Mouse (Mus musculus) hindbrain, postnatal 0 days (tissue): ENCODE measurements around the gene Nme8. TPM values are rescaled to one million over a fixed set of nuclear protein-coding genes. Genes with fewer than 3 reads are reported as not detected.

Source experiments
- ATAC-seq: fragments of 200-750 bp; cut with Nextera tagmentation; 2 replicates; pipeline ENCODE4 v1.8.0; 2017; ENCODE audit warnings: mild to moderate bottlenecking, moderate TSS enrichment, moderate library complexity
- DNase-seq: peaks from one replicate; pipeline ENCODE4 v3.0.0-alpha.2; 2015; ENCODE audit warnings: low spot score
- H3K27ac ChIP-seq: fragments of 300-500 bp; sonication (generic); 2 replicates; pipeline ENCODE4 v1.5.1; 2014; ENCODE audit warnings: mild to moderate bottlenecking
- H3K27me3 ChIP-seq: fragments of 300-500 bp; sonication (generic); 2 replicates; pipeline ENCODE4 v1.6.1; 2014; ENCODE audit warnings: low read length, mixed read lengths; ENCODE audit not compliant: insufficient read depth
- H3K36me3 ChIP-seq: fragments of 300-500 bp; sonication (generic); 2 replicates; pipeline ENCODE4 v1.6.1; 2014; ENCODE audit warnings: low read length, mixed read lengths; ENCODE audit not compliant: insufficient read depth
- H3K4me1 ChIP-seq: fragments of 300-500 bp; sonication (generic); 2 replicates; pipeline ENCODE4 v1.6.1; 2014; ENCODE audit warnings: antibody characterized with exemption, low read length, mixed read lengths; ENCODE audit not compliant: insufficient read depth
- H3K4me2 ChIP-seq: fragments of 300-500 bp; sonication (generic); 2 replicates; pipeline ENCODE4 v1.6.1; 2014; ENCODE audit warnings: low read depth, mild to moderate bottlenecking, low read length, moderate library complexity, mixed read lengths
- H3K4me3 ChIP-seq: fragments of 300-500 bp; sonication (generic); 2 replicates; pipeline ENCODE4 v1.5.1; 2014; ENCODE audit warnings: low read length
- H3K9ac ChIP-seq: fragments of 300-500 bp; sonication (generic); replicated peaks from 2 replicates; pipeline ENCODE4 v1.6.1; 2014; ENCODE audit warnings: mild to moderate bottlenecking, low read length, moderate library complexity, mixed read lengths
- H3K9me3 ChIP-seq: fragments of 300-500 bp; sonication (generic); 2 replicates; pipeline ENCODE4 v1.6.1; 2016; ENCODE audit warnings: low read length, mixed read lengths
- CTCF ChIP-seq: IDR thresholded peaks from 2 replicates; pipeline ENCODE4 v1.5.1; 2016; ENCODE audit warnings: antibody characterized with exemption, control low read depth, low read depth
- WGBS: fragments of 180-500 bp; shearing (Covaris S2); extraction: QIAGEN DNeasy Blood & Tissue Kit; methylation state at CpG from one replicate; pipeline ENCODE4 v1.1.7; 2014; 5-methylcytosine and 5-hydroxymethylcytosine counted together
- polyA plus RNA-seq: library from polyadenylated mRNA; unstranded; fragments of >200 nt; fragmentation: Nextera tagmentation; extraction: Ambion mirVana; gene quantifications from 2 replicates; pipeline ENCODE4 v1.2.1, GENCODE M21; 2015
- total RNA-seq: library from RNA; depleted of rRNA; stranded (reverse); fragments of >200 nt; gene quantifications from 2 replicates; pipeline ENCODE4 v1.2.3, GENCODE M21; 2014

Gene Nme8
- total and polyA plus RNA-seq, 2 experiments from 2014 or later, result 0.41 TPM; not detected in 1

GRCm38 (mm10) chr13:19703806-19704205, 6.2 kb upstream of the Nme8 start:
- 30% methylated on average over 4 of the region's 4 CpGs for WGBS
- no peak for ATAC-seq
- no peaks in the 10 kb centered on the region for H3K27me3 ChIP-seq

GRCm38 (mm10) chr13:19701443-19702078, 4.0 kb upstream of the Nme8 start:
- H3K4me3 ChIP-seq, result no peak overlapping the region
- H3K9me3 ChIP-seq, result no peaks in the 10 kb centered on the region
- H3K36me3 ChIP-seq, result no peaks in the 10 kb centered on the region
- no peak overlapping the region for H3K27ac ChIP-seq
- H3K4me1 ChIP-seq, result peaks cover 4% of the 10 kb centered on the region; the same call in 1 of the 2 replicates
- H3K9ac ChIP-seq, result no peak overlapping the region
- no peak for TF ChIP-seq CTCF
- peak; percentile 91 for DNase-seq
- H3K4me2 ChIP-seq, result peak overlapping the region; percentile 25
- peak; percentile 90 for ATAC-seq
- H3K27me3 ChIP-seq, result no peaks in the 10 kb centered on the region
- WGBS, result 44% methylated on average over 11 of the region's 11 CpGs

More at GRCm38 (mm10) chr13:19703806-19704205, 6.2 kb upstream of the Nme8 start:
- Histone ChIP-seq H3K4me2 (no peak overlapping the region), H3K36me3 (no peaks in the 10 kb centered on the region), H3K4me1 (no peaks in the 10 kb centered on the region), H3K27ac (no peak overlapping the region), H3K9me3 (no peaks in the 10 kb centered on the region), H3K9ac (no peak overlapping the region), H3K4me3 (no peak overlapping the region)
- DNase-seq, result no peak
- no peak for TF ChIP-seq CTCF

- no peak overlapping the region for H3K27ac ChIP-seq
- no peak overlapping the region for H3K4me3 ChIP-seq
- H3K9me3 ChIP-seq, result no peaks in the 10 kb centered on the region
- TF ChIP-seq CTCF, result no peak
- no peak overlapping the region for H3K9ac ChIP-seq
- H3K4me1 ChIP-seq, result peaks cover 4% of the 10 kb centered on the region; the same call in 1 of the 2 replicates
- no peaks in the 10 kb centered on the region for H3K27me3 ChIP-seq
- 82% methylated on average over 4 of the region's 4 CpGs for WGBS
- ATAC-seq (peak; percentile 42; the same call in 1 of the 2 replicates), DNase-seq (no peak)
- no peaks in the 10 kb centered on the region for H3K36me3 ChIP-seq
- H3K4me2 ChIP-seq, result peak overlapping the region; percentile 25
These were observed 3.3 kb upstream of the Nme8 start for GRCm38 (mm10) chr13:19700733-19701442.

- peaks cover 4% of the 10 kb centered on the region; the same call in 1 of the 2 replicates for H3K4me1 ChIP-seq
- 21% methylated on average over 12 of the region's 12 CpGs for WGBS
- no peak for ATAC-seq
These were observed 1.1 kb upstream of the Nme8 start for GRCm38 (mm10) chr13:19698524-19699173.

GRCm38 (mm10) chr13:19690417-19690816, 7.2 kb downstream of the Nme8 start:
- 88% methylated on average over 6 of the region's 6 CpGs for WGBS
- H3K4me3 ChIP-seq, result no peak overlapping the region
- ATAC-seq, result no peak
- H3K4me1 ChIP-seq, result no peaks in the 10 kb centered on the region
- no peaks in the 10 kb centered on the region for H3K27me3 ChIP-seq
- TF ChIP-seq CTCF, result no peak
- H3K9me3 ChIP-seq, result no peaks in the 10 kb centered on the region
- H3K36me3 ChIP-seq, result no peaks in the 10 kb centered on the region
- no peak overlapping the region for H3K27ac ChIP-seq
- H3K4me2 ChIP-seq, result no peak overlapping the region
- H3K9ac ChIP-seq, result no peak overlapping the region
- no peak for DNase-seq

More at GRCm38 (mm10) chr13:19698524-19699173, 1.1 kb upstream of the Nme8 start:
- Histone ChIP-seq H3K4me2 (no peak overlapping the region), H3K27me3 (no peaks in the 10 kb centered on the region), H3K9me3 (no peaks in the 10 kb centered on the region), H3K9ac (no peak overlapping the region), H3K4me3 (no peak overlapping the region), H3K27ac (no peak overlapping the region), H3K36me3 (no peaks in the 10 kb centered on the region)
- peak; percentile 86 for DNase-seq
- peak; percentile 87 for TF ChIP-seq CTCF

GRCm38 (mm10) chr13:19689971-19690370, 7.6 kb downstream of the Nme8 start:
- Histone ChIP-seq H3K27ac (no peak overlapping the region), H3K27me3 (no peaks in the 10 kb centered on the region), H3K36me3 (no peaks in the 10 kb centered on the region), H3K9ac (no peak overlapping the region), H3K4me2 (no peak overlapping the region), H3K4me3 (no peak overlapping the region), H3K4me1 (no peaks in the 10 kb centered on the region), H3K9me3 (no peaks in the 10 kb centered on the region)
- TF ChIP-seq CTCF, result no peak
- WGBS, result 54% methylated on average over 3 of the region's 3 CpGs
- no peak for DNase-seq
- ATAC-seq, result no peak
